Comparison of ENCODE assay signal across 8 mouse cellular contexts in genomic region chr8:121092627-121093026, GRCm38 (mm10). TPM values are rescaled to one million over a fixed set of nuclear protein-coding genes. Genes with fewer than 3 reads are reported as not detected.
DNase-seq lines count a peak whose midpoint lies in the region; ATAC-seq lines count a peak whose summit lies in the region.

No protein-coding gene starts in this region.

- H3K9ac ChIP-seq in embryonic facial prominence, embryonic 13.5 days, result no peak overlapping the region
- H3K9ac ChIP-seq in heart, embryonic 12.5 days, result no peak overlapping the region
- no peak overlapping the region for H3K9ac ChIP-seq in kidney, embryonic 16.5 days (replicated peaks; ENCODE audit: low read length)
- H3K9ac ChIP-seq in stomach, embryonic 14.5 days (replicated peaks; ENCODE audit: low read depth, low read length), result no peak overlapping the region

- H3K27ac ChIP-seq in embryonic facial prominence, embryonic 13.5 days, result no peak overlapping the region
- no peak overlapping the region for H3K27ac ChIP-seq in heart, embryonic 12.5 days (ENCODE audit: poor library complexity, severe bottlenecking)
- H3K27ac ChIP-seq in kidney, embryonic 16.5 days (ENCODE audit: low read length), result no peak overlapping the region
- H3K27ac ChIP-seq in stomach, embryonic 14.5 days (ENCODE audit: low read length), result 0 out of 2 replicates have a peak overlapping the region, but pooled peaks have one; percentile 16

- ATAC-seq in embryonic facial prominence, embryonic 13.5 days (ENCODE audit: insufficient number of reproducible peaks, insufficient read depth, low FRiP score, low TSS enrichment, low read depth), result peak; percentile 43
- ATAC-seq in heart, embryonic 12.5 days (ENCODE audit: insufficient number of reproducible peaks, low FRiP score), result no peak; the same call in 1 of the 2 replicates
- ATAC-seq in kidney, embryonic 16.5 days (ENCODE audit: low FRiP score, low TSS enrichment), result peak; percentile 36
- ATAC-seq in stomach, embryonic 14.5 days (ENCODE audit: insufficient number of reproducible peaks, insufficient read depth, low FRiP score, low read depth), result peak; percentile 25; the same call in 1 of the 2 replicates

- no peak overlapping the region for H3K4me2 ChIP-seq in embryonic facial prominence, embryonic 13.5 days
- peak overlapping the region; percentile 48 for H3K4me2 ChIP-seq in heart, embryonic 12.5 days
- H3K4me2 ChIP-seq in kidney, embryonic 16.5 days (replicated peaks; ENCODE audit: low read depth, low read length), result no peak overlapping the region
- 0 out of 2 replicates have a peak overlapping the region, but pooled peaks have one; percentile 7 for H3K4me2 ChIP-seq in stomach, embryonic 14.5 days (replicated peaks; ENCODE audit: low read depth, low read length)

- DNase-seq in 416B (ENCODE audit: low read depth), result peak; percentile 77
- peak; percentile 66 to 72 for DNase-seq in adrenal gland, postnatal 4 days (ENCODE audit: low spot score in 2 of 2)
- DNase-seq in liver, result peak; percentile 83
- DNase-seq in natural killer cell, adult 2 months (ENCODE audit: low spot score in 2 of 2), result peak; percentile 65 to 71

- H3K27me3 ChIP-seq in embryonic facial prominence, embryonic 13.5 days, result peaks cover 67% of the 10 kb centered on the region
- H3K27me3 ChIP-seq in heart, embryonic 12.5 days (replicated peaks), result peaks cover 79% of the 10 kb centered on the region
- H3K27me3 ChIP-seq in kidney, embryonic 16.5 days (ENCODE audit: insufficient read depth, low read length), result peaks cover 72% of the 10 kb centered on the region
- peaks cover 11% of the 10 kb centered on the region; the same call in 1 of the 2 replicates for H3K27me3 ChIP-seq in stomach, embryonic 14.5 days (ENCODE audit: control insufficient read depth, insufficient read depth, low read length)

- H3K36me3 ChIP-seq in embryonic facial prominence, embryonic 13.5 days, result peaks cover 8% of the 10 kb centered on the region
- H3K36me3 ChIP-seq in heart, embryonic 12.5 days, result peaks cover 8% of the 10 kb centered on the region
- peaks cover 6% of the 10 kb centered on the region for H3K36me3 ChIP-seq in kidney, embryonic 16.5 days (ENCODE audit: insufficient read depth, low read length)
- peaks cover 8% of the 10 kb centered on the region; the same call in 1 of the 2 replicates for H3K36me3 ChIP-seq in stomach, embryonic 14.5 days (ENCODE audit: control insufficient read depth, insufficient read depth, low read length)

- 3% methylated on average over 16 of the region's 16 CpGs for WGBS in embryonic facial prominence, embryonic 13.5 days
- 2% methylated on average over 16 of the region's 16 CpGs for WGBS in heart, embryonic 12.5 days
- WGBS in kidney, embryonic 16.5 days, result 3% methylated on average over 16 of the region's 16 CpGs
- WGBS in stomach, embryonic 14.5 days, result 1% methylated on average over 16 of the region's 16 CpGs

- no peak overlapping the region for H3K4me3 ChIP-seq in embryonic facial prominence, embryonic 13.5 days
- no peak overlapping the region for H3K4me3 ChIP-seq in heart, embryonic 12.5 days
- H3K4me3 ChIP-seq in kidney, embryonic 16.5 days (ENCODE audit: low read length), result no peak overlapping the region
- no peak overlapping the region for H3K4me3 ChIP-seq in stomach, embryonic 14.5 days (ENCODE audit: low read depth, low read length)

- H3K4me1 ChIP-seq in embryonic facial prominence, embryonic 13.5 days, result peaks cover 21% of the 10 kb centered on the region
- H3K4me1 ChIP-seq in heart, embryonic 12.5 days (replicated peaks), result peaks cover 3% of the 10 kb centered on the region; the same call in 1 of the 2 replicates
- 0 out of 2 replicates have a peak, but pooled peaks cover 5% of the 10 kb centered on the region for H3K4me1 ChIP-seq in kidney, embryonic 16.5 days (ENCODE audit: insufficient read depth, low read length)
- H3K4me1 ChIP-seq in stomach, embryonic 14.5 days (ENCODE audit: control insufficient read depth, insufficient read depth, low read length), result peaks cover 13% of the 10 kb centered on the region

- no peaks in the 10 kb centered on the region for H3K9me3 ChIP-seq in embryonic facial prominence, embryonic 13.5 days
- H3K9me3 ChIP-seq in heart, embryonic 12.5 days (replicated peaks), result no peaks in the 10 kb centered on the region
- H3K9me3 ChIP-seq in kidney, embryonic 16.5 days (ENCODE audit: low read length), result no peaks in the 10 kb centered on the region
- no peaks in the 10 kb centered on the region for H3K9me3 ChIP-seq in stomach, embryonic 14.5 days (ENCODE audit: control insufficient read depth, low read depth, low read length)

RNA-seq across cellular contexts. Expression of gene Foxf1, which starts 8.4 kb away (rescaled TPM):
- total RNA-seq in adrenal gland, postnatal 4 days (2021), result 1 to 10 TPM; 1.1 TPM
- 10.7 and 15.1 TPM in 2 replicates for polyA plus RNA-seq in embryonic facial prominence, embryonic 13.5 days (2015; fragmentation: Nextera tagmentation; extraction: Ambion mirVana)
- polyA plus RNA-seq in heart, embryonic 12.5 days (2016; fragmentation: Nextera tagmentation; extraction: Ambion mirVana), result 0.68 and 3.7 TPM in 2 replicates
- polyA plus RNA-seq in kidney, embryonic 16.5 days (2015; fragmentation: Nextera tagmentation; extraction: Ambion mirVana), result 1.5 and 4.6 TPM in 2 replicates
- 147 and 163 TPM in 2 replicates for polyA plus RNA-seq in stomach, embryonic 14.5 days (2014; fragmentation: Nextera tagmentation; extraction: Ambion mirVana)

RNA-seq across cellular contexts. Expression of gene Mthfsd, which starts 15.6 kb away (rescaled TPM):
- 10 to 100 TPM; 39.2 to 42.7 TPM for total RNA-seq in adrenal gland, postnatal 4 days (2021)
- 60.5 and 70.5 TPM in 2 replicates for polyA plus RNA-seq in embryonic facial prominence, embryonic 13.5 days (2015; fragmentation: Nextera tagmentation; extraction: Ambion mirVana)
- polyA plus RNA-seq in heart, embryonic 12.5 days (2016; fragmentation: Nextera tagmentation; extraction: Ambion mirVana), result 45.2 and 45.8 TPM in 2 replicates
- polyA plus RNA-seq in kidney, embryonic 16.5 days (2015; fragmentation: Nextera tagmentation; extraction: Ambion mirVana), result 75.7 and 81.1 TPM in 2 replicates
- 65.9 and 66.6 TPM in 2 replicates for polyA plus RNA-seq in stomach, embryonic 14.5 days (2014; fragmentation: Nextera tagmentation; extraction: Ambion mirVana)

RNA-seq across cellular contexts. Expression of gene Foxc2, which starts 23.3 kb away (rescaled TPM):
- 10 to 100 TPM in 1 of 2 experiments, 1 to 10 TPM in 1; 9.8 to 15.2 TPM for total RNA-seq in adrenal gland, postnatal 4 days (2021)
- polyA plus RNA-seq in embryonic facial prominence, embryonic 13.5 days (2015; fragmentation: Nextera tagmentation; extraction: Ambion mirVana), result 3.2 and 3.3 TPM in 2 replicates
- 20.7 and 20.8 TPM in 2 replicates for polyA plus RNA-seq in heart, embryonic 12.5 days (2016; fragmentation: Nextera tagmentation; extraction: Ambion mirVana)
- polyA plus RNA-seq in kidney, embryonic 16.5 days (2015; fragmentation: Nextera tagmentation; extraction: Ambion mirVana), result 24.9 and 27.3 TPM in 2 replicates
- 0.20 and 0.56 TPM in 2 replicates for polyA plus RNA-seq in stomach, embryonic 14.5 days (2014; fragmentation: Nextera tagmentation; extraction: Ambion mirVana)

RNA-seq across cellular contexts. Expression of gene Foxl1, which starts 35.1 kb away (rescaled TPM):
- 1 to 10 TPM; 1.2 to 1.8 TPM for total RNA-seq in adrenal gland, postnatal 4 days (2021)
- polyA plus RNA-seq in embryonic facial prominence, embryonic 13.5 days (2015; fragmentation: Nextera tagmentation; extraction: Ambion mirVana), result 0.28 and 0.34 TPM in 2 replicates
- 0.78 and 1.2 TPM in 2 replicates for polyA plus RNA-seq in heart, embryonic 12.5 days (2016; fragmentation: Nextera tagmentation; extraction: Ambion mirVana)
- polyA plus RNA-seq in kidney, embryonic 16.5 days (2015; fragmentation: Nextera tagmentation; extraction: Ambion mirVana), result 6.5 and 6.7 TPM in 2 replicates
- 6.9 and 7.0 TPM in 2 replicates for polyA plus RNA-seq in stomach, embryonic 14.5 days (2014; fragmentation: Nextera tagmentation; extraction: Ambion mirVana)

Comparison
In these comparisons a context has a peak if more than half of its experiments do, and no peak if none do; other contexts are left out.
1. H3K4me2 ChIP-seq: peak in heart, embryonic 12.5 days (single experiment) and stomach, embryonic 14.5 days (single experiment); none in embryonic facial prominence, embryonic 13.5 days (single experiment) and kidney, embryonic 16.5 days (single experiment).
2. Peak in every context shown above with its lines, with median percentiles within 50 percentile points of each other: DNase-seq.